Mouse (Mus musculus) liver, embryonic 12.5 days (tissue): ENCODE results near the gene Them7. TPM values are rescaled to one million over a fixed set of nuclear protein-coding genes. Genes with fewer than 3 reads are reported as not detected.
A peak's percentile ranks its signal among the peaks of the same experiment; 100 is the strongest.

Experiments used
- ATAC-seq: fragments of 200-750 bp; cut with Nextera tagmentation; 2 replicates; pipeline ENCODE4 v1.8.0; 2017; ENCODE audit warnings: moderate number of reproducible peaks, mild to moderate bottlenecking, moderate library complexity
- H3K27ac ChIP-seq: fragments of 300-500 bp; sonication (generic); 2 replicates; pipeline ENCODE4 v1.5.1; 2016; ENCODE audit warnings: mild to moderate bottlenecking
- H3K27me3 ChIP-seq: fragments of 300-500 bp; sonication (generic); replicated peaks from 2 replicates; pipeline ENCODE4 v1.6.1; 2016; ENCODE audit warnings: mild to moderate bottlenecking, moderate library complexity
- H3K36me3 ChIP-seq: fragments of 300-500 bp; sonication (generic); 2 replicates; pipeline ENCODE4 v1.6.1; 2016; ENCODE audit warnings: mild to moderate bottlenecking, moderate library complexity
- H3K4me1 ChIP-seq: fragments of 300-500 bp; sonication (generic); 2 replicates; pipeline ENCODE4 v1.6.1; 2016
- H3K4me2 ChIP-seq: fragments of 300-500 bp; sonication (generic); 2 replicates; pipeline ENCODE4 v1.6.1; 2016; ENCODE audit warnings: mild to moderate bottlenecking, moderate library complexity
- H3K4me3 ChIP-seq: fragments of 300-500 bp; sonication (generic); 2 replicates; pipeline ENCODE4 v1.5.1; 2016; ENCODE audit warnings: mild to moderate bottlenecking, moderate library complexity
- H3K9ac ChIP-seq: fragments of 300-500 bp; sonication (generic); 2 replicates; pipeline ENCODE4 v1.6.1; 2016; ENCODE audit warnings: mild to moderate bottlenecking, moderate library complexity
- H3K9me3 ChIP-seq: fragments of 300-500 bp; sonication (generic); replicated peaks from 2 replicates; pipeline ENCODE4 v1.6.1; 2016; ENCODE audit warnings: mild to moderate bottlenecking, moderate library complexity
- WGBS: fragments of 180-500 bp; shearing (Covaris S2); methylation state at CpG from one replicate; pipeline ENCODE4 v1.1.7; 2016; ENCODE audit not compliant: insufficient replicate concordance; 5-methylcytosine and 5-hydroxymethylcytosine counted together
- polyA plus RNA-seq: library from polyadenylated mRNA; unstranded; fragments of >200 nt; fragmentation: Nextera tagmentation; extraction: Ambion mirVana; gene quantifications from 2 replicates; pipeline ENCODE4 v1.2.1, GENCODE M21; 2016

Them7 gene
- polyA plus RNA-seq, 1 experiment from 2014 or later, result 1.1 TPM

DNA sequence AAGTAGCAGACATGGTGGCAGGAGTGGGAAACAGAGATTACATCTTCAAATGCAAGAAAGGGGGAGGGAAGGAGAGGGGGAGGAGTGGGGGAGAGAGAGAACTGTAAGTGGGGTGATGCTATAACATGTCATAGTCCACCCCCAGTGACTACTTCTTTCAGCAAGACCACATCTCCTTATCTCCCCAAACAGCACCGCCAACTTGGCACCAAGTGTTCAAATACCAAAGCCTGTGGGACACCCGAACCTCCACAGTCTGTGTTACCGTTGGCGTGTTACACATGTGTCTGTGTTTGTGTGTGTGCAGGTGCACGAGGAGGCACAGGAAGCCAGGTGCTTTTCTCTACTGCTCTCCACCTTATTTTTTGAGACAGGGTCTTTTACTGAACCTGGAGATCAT is 4.9 kb upstream of the Them7 start:
- peaks cover 10% of the 10 kb centered on the region for H3K27me3 ChIP-seq
- H3K9me3 ChIP-seq, result no peaks in the 10 kb centered on the region
- no peak overlapping the region for H3K27ac ChIP-seq
- no peak overlapping the region for H3K4me2 ChIP-seq
- H3K4me3 ChIP-seq, result no peak overlapping the region
- H3K36me3 ChIP-seq, result no peaks in the 10 kb centered on the region
- H3K4me1 ChIP-seq, result 0 out of 2 replicates have a peak, but pooled peaks cover 1% of the 10 kb centered on the region
- WGBS, result 62% methylated on average over 5 of the region's 5 CpGs
- no peak for ATAC-seq
- no peak overlapping the region for H3K9ac ChIP-seq

DNA sequence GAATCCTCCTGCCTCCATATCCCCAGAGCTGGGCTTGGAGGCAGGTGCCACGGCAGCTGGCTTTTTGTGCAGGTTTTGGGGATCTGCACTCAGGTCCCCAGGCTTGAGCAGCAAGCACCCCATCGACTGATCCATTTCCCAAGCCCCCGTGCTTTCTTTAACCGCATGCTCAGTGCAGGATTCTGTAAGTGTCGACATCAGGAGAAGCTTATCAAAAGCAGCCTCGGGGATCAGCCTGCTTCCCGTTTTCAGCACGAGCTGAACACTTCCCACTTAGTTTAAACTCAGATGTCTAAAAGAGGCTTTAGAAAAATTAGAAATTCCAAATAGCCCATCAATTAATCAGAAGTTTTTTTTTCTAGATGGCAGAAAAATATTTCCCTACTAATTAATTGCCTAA is 4.5 kb upstream of the Them7 start:
- Histone ChIP-seq H3K4me3 (no peak overlapping the region), H3K36me3 (no peaks in the 10 kb centered on the region), H3K27ac (no peak overlapping the region), H3K4me2 (no peak overlapping the region), H3K9me3 (no peaks in the 10 kb centered on the region), H3K4me1 (peaks cover 6% of the 10 kb centered on the region; the same call in 1 of the 2 replicates), H3K9ac (no peak overlapping the region), H3K27me3 (peaks cover 15% of the 10 kb centered on the region)
- WGBS, result 31% methylated on average over 8 of the region's 8 CpGs
- no peak for ATAC-seq

DNA sequence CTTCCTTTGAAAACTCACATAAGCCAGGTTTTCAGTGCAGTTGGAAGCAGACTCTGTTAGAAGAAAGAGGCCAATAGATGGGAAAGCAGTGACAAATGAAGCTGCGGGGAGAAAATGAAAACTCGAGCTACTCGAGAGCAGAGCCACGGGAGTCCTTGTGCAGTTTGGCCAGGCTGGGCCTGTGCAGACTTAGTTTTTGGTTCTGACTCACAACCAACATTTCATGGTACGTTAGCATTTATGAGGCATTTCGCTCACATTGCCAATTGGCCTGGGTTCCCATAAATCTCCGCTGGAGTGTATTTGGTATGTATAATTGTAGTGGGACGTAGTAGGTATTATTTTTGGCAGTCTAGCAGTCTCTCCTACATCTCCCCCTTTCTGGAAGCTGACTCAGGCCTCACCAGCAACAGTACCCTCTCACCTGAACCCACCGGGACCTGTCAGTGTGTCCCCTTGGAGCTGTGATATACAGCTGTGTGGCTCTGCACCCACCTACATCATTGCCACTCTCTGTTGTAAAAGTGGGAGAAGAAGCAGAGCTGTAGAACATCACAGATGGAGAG is 3.3 kb upstream of the Them7 start:
- WGBS, result 67% methylated on average over 9 of the region's 9 CpGs
- H3K27me3 ChIP-seq, result peaks cover 26% of the 10 kb centered on the region
- peaks cover 8% of the 10 kb centered on the region; the same call in 1 of the 2 replicates for H3K4me1 ChIP-seq
- no peak overlapping the region for H3K9ac ChIP-seq
- no peaks in the 10 kb centered on the region for H3K9me3 ChIP-seq
- ATAC-seq, result no peak
- H3K36me3 ChIP-seq, result no peaks in the 10 kb centered on the region
- no peak overlapping the region for H3K27ac ChIP-seq
- H3K4me2 ChIP-seq, result no peak overlapping the region
- no peak overlapping the region for H3K4me3 ChIP-seq

DNA sequence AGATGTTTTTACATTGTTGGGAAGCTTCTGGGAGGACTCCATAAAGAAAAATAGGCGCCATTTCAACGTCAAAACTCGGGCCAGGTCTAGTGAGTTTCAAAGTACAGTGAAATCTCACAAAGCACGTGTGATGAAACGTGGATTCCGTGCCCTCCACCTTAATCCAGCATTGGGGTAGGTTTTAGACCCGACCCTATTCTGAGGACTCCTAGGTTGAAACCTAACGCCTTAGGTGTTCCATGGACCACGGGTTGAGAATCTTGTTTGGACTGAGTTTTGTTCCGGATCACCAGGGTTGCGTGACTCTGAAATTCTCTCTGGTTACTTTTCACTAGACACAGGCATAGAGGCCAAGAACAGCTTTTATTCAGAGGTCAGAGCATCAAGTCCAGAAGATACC is 514 bp upstream of the Them7 start:
- 66% methylated on average over 11 of the region's 11 CpGs for WGBS
- no peaks in the 10 kb centered on the region for H3K9me3 ChIP-seq
- ATAC-seq, result no peak
- no peak overlapping the region for H3K9ac ChIP-seq
- H3K4me2 ChIP-seq, result no peak overlapping the region
- no peak overlapping the region for H3K27ac ChIP-seq
- no peaks in the 10 kb centered on the region for H3K36me3 ChIP-seq
- H3K4me3 ChIP-seq, result no peak overlapping the region
- peaks cover 38% of the 10 kb centered on the region for H3K27me3 ChIP-seq
- H3K4me1 ChIP-seq, result peaks cover 8% of the 10 kb centered on the region; the same call in 1 of the 2 replicates

DNA sequence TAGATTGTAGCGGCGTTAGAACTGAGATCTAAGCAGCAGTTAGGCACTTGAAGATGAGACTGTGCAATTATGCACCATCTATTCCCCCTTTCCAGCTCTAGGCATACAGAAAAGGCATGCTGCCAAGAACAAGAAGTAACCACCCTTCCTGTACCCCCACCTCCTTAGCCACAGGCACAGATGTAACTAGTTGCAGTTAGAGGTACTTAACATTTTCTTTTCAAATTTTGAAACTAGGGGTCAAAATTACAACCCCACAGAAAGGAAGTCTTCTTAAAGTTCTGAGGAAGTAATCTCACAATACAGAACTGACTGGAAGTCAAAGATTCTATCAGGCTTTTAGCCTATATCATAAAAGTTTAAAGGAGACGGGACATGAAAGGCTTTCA is 861 bp downstream of the Them7 start:
- peaks cover 8% of the 10 kb centered on the region; the same call in 1 of the 2 replicates for H3K4me1 ChIP-seq
- peak overlapping the region; percentile 55 for H3K4me2 ChIP-seq
- H3K27ac ChIP-seq, result no peak overlapping the region
- H3K9ac ChIP-seq, result no peak overlapping the region
- H3K27me3 ChIP-seq, result peaks cover 42% of the 10 kb centered on the region
- no peaks in the 10 kb centered on the region for H3K36me3 ChIP-seq
- H3K4me3 ChIP-seq, result no peak overlapping the region
- no peaks in the 10 kb centered on the region for H3K9me3 ChIP-seq
- WGBS, result 42% methylated on average over 3 of the region's 3 CpGs
- ATAC-seq, result no peak

DNA sequence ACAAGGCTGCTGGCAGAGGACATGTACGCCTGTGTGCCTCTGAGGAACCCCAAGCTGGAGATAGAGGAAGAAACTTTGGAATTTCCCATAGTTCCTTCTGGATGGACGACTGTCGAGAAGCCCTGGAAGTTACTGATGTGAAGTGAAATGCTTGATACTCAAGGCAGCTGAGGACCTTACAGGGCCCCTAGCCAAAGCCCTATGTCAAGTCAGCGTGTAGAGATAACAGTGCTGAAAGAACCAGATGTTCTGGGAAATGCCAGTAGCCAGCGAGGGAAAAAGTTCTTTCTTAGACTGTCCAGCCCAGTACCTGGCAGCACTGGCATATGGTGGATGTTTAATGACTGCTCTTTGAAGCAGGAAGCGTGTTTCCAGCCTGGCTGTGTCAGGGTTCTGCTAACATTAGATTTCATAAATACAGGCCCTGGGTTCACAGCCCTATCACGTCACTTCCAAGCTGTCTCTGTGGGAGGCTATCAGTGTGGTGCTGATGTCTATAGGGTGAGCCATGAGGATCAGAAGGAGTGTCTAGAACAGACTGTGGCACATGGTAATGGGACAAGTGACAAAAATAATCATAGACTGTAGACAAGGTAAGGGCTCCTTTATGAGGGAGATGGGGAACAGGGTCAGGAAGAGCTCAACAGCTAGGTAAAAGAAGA is 2.3 kb downstream of the Them7 start:
- WGBS, result 35% methylated on average over 7 of the region's 7 CpGs
- H3K36me3 ChIP-seq, result no peaks in the 10 kb centered on the region
- H3K4me2 ChIP-seq, result no peak overlapping the region
- peaks cover 8% of the 10 kb centered on the region; the same call in 1 of the 2 replicates for H3K4me1 ChIP-seq
- no peak overlapping the region for H3K4me3 ChIP-seq
- no peaks in the 10 kb centered on the region for H3K9me3 ChIP-seq
- no peak overlapping the region for H3K27ac ChIP-seq
- H3K9ac ChIP-seq, result no peak overlapping the region
- peaks cover 45% of the 10 kb centered on the region for H3K27me3 ChIP-seq
- ATAC-seq, result no peak

DNA sequence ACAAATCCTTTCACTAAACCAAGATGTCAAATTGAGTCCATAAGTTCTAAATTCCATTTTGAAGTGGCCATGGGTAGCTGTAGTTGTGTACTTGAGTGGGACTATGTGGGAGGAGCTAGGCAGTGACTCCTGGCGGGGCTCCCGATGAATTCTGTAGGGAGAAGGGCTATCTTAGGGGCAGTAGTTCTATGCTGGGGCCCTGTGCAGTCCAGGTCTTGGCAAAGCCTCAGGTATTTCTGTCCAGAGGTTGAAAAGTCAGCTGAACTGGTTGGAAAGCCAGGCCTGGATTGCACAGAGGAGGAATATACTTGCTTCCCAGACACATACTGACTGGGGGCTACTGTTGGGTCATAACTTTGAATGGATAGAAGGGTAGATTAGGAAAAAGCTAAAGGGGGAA is 4.3 kb downstream of the Them7 start:
- Histone ChIP-seq H3K4me3 (no peak overlapping the region), H3K4me2 (no peak overlapping the region), H3K36me3 (no peaks in the 10 kb centered on the region), H3K9ac (no peak overlapping the region), H3K27me3 (peaks cover 47% of the 10 kb centered on the region), H3K9me3 (no peaks in the 10 kb centered on the region), H3K4me1 (peaks cover 8% of the 10 kb centered on the region; the same call in 1 of the 2 replicates), H3K27ac (no peak overlapping the region)
- no peak for ATAC-seq
- WGBS, result 70% methylated on average over 2 of the region's 2 CpGs

DNA sequence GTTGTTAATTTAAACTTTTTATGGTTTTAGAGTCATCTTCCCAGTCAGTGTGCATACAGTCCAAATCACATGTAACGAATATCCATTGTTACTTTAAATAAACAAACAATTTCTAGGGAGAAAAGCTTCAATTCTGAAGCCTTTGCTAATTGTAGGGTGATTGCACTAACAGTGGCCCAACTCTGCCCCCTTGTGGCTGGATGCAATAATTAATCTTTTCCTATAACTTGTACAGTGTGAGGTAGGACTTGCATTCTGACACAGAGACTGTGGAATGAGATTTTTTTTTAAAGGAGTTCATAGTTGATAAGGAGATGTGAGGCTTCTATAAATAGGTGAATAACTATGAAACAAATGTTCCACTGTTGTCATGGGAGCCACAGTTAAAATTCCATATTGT is 6.2 kb downstream of the Them7 start:
- Histone ChIP-seq H3K36me3 (no peaks in the 10 kb centered on the region), H3K4me1 (peaks cover 15% of the 10 kb centered on the region; the same call in 1 of the 2 replicates), H3K9ac (no peak overlapping the region), H3K27me3 (peaks cover 28% of the 10 kb centered on the region; the same call in 1 of the 2 replicates), H3K4me2 (no peak overlapping the region), H3K9me3 (no peaks in the 10 kb centered on the region), H3K4me3 (no peak overlapping the region), H3K27ac (no peak overlapping the region)
- no peak for ATAC-seq
- WGBS, result 0% methylated on average over 1 of the region's 1 CpGs

DNA sequence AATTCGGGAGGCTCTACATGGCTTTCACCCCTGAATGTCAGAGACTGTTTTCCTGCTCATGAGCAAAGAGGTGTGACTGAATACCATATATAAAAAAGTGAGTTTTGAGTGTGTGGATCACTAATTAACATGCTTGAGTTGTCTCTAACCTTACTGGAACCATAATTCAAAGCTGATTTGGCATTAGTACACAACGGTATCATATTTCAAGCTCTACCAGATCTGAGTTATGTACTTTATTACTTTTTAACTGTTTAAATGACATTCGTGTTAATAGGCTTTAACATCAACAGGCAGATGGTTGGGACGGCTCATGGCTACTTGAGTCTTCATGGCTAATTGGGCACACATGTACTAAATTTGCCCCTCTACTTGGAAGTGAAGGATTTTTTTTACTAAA is 8.3 kb downstream of the Them7 start:
- Histone ChIP-seq H3K4me1 (peaks cover 15% of the 10 kb centered on the region; the same call in 1 of the 2 replicates), H3K9ac (no peak overlapping the region), H3K4me3 (no peak overlapping the region), H3K27ac (no peak overlapping the region), H3K27me3 (0 out of 2 replicates have a peak, but pooled peaks cover 11% of the 10 kb centered on the region), H3K4me2 (no peak overlapping the region), H3K36me3 (no peaks in the 10 kb centered on the region), H3K9me3 (no peaks in the 10 kb centered on the region)
- ATAC-seq, result no peak
- WGBS, result 52% methylated on average over 4 of the region's 4 CpGs

DNA sequence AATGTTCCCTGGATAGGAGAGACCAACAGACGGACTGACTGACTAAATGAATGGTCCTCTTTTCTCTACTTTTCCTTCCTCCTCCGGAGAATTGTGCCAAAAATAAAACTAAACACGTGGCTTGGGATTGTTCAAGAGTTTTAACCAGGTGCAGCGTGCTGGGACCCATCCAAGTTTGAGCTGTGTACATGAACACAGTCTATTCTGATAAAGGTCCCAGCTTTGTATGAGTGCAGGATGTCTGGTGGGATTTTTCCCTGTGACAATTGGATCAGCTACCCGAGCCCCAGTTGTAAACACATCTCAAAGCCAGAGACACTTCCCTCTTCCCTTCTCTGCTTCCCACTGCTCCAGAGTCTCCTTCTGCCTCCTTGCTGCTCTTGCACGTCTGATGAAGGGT is 10.2 kb downstream of the Them7 start:
- Histone ChIP-seq H3K4me3 (no peak overlapping the region), H3K4me2 (no peak overlapping the region), H3K4me1 (peaks cover 15% of the 10 kb centered on the region; the same call in 1 of the 2 replicates), H3K36me3 (no peaks in the 10 kb centered on the region), H3K27ac (no peak overlapping the region), H3K27me3 (0 out of 2 replicates have a peak, but pooled peaks cover 7% of the 10 kb centered on the region), H3K9me3 (no peaks in the 10 kb centered on the region), H3K9ac (no peak overlapping the region)
- 39% methylated on average over 6 of the region's 6 CpGs for WGBS
- ATAC-seq, result no peak

DNA sequence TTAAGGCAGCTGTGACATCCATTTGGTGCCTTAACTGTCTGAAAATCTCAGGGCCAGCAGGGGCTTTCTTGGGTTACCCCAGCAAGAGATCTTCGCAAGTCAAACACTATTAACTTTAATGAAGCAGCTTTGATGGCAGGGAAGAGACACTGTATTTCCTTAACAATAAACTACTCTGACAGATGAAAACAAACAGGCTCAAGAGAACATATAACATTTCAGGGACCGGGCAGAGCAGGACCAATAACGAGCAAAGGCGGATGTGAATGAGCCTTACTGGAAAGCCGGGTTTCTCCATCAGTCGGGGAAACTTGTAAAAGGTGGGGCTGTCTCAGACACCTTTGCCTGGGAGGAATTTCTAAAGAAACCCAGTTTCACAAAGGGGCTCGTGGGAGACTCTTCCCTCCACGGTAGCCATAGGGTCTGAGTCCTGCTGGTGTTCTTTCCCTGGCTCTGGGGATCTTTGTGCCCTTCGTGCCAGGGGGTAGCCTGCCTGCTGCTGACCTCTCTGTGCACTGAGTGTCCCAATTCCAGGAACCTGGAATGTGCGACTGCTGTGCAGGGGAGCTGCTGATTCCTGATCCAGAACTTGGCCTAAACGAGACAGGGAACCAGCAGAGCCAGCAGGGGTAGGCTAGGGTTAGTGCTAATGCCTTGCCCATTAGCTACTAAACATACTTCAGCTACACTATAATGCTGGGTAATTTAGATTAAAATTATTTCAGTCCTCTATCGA is 11.4 kb downstream of the Them7 start:
- Histone ChIP-seq H3K36me3 (no peaks in the 10 kb centered on the region), H3K4me2 (no peak overlapping the region), H3K27me3 (0 out of 2 replicates have a peak, but pooled peaks cover 7% of the 10 kb centered on the region), H3K27ac (no peak overlapping the region), H3K9ac (no peak overlapping the region), H3K4me1 (peaks cover 15% of the 10 kb centered on the region; the same call in 1 of the 2 replicates), H3K9me3 (no peaks in the 10 kb centered on the region), H3K4me3 (no peak overlapping the region)
- no peak for ATAC-seq
- WGBS, result 52% methylated on average over 12 of the region's 12 CpGs

DNA sequence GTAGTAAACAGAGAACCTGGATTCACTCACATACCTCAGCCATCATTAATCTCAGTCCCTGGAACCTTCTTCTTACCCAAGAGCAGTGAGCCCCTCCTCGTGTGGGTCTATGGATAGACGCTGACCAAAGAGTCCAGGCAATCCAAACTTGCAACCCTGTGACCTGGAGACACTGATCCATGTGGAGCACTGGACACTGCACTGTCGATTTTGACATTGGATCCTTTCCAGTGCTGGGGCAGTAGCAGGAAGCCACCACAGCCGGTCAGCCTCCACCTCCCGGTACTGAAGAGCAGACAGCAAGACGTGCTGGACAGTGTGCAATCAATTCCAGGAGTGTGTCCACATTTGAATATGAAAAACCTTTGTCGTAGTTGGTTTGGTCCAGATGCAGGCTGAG is 13.3 kb downstream of the Them7 start:
- Histone ChIP-seq H3K4me1 (peaks cover 15% of the 10 kb centered on the region; the same call in 1 of the 2 replicates), H3K4me2 (no peak overlapping the region), H3K27me3 (no peaks in the 10 kb centered on the region), H3K9ac (no peak overlapping the region), H3K36me3 (no peaks in the 10 kb centered on the region), H3K9me3 (no peaks in the 10 kb centered on the region), H3K27ac (no peak overlapping the region), H3K4me3 (no peak overlapping the region)
- WGBS, result 59% methylated on average over 7 of the region's 7 CpGs
- ATAC-seq, result no peak
